Mouse (Mus musculus): Measurements from ENCODE around the gene Usp39.
A peak's percentile ranks its signal among the peaks of the same experiment; 100 is the strongest.

Usp39 gene

GRCm38 (mm10) chr6:72289484-72289883 lies 55.5 kb downstream of the Usp39 start:
- no peak for DNase-seq

GRCm38 (mm10) chr6:72283914-72284313 lies 61.1 kb downstream of the Usp39 start:
- peak; percentile 35 for DNase-seq

- DNase-seq: no peak
Observed at GRCm38 (mm10) chr6:72280410-72280998, 64.5 kb downstream of the Usp39 start.

- DNase-seq: no peak
Observed at GRCm38 (mm10) chr6:72279505-72279904, 65.5 kb downstream of the Usp39 start.

GRCm38 (mm10) chr6:72278835-72279234 lies 66.1 kb downstream of the Usp39 start:
- no peak for DNase-seq

GRCm38 (mm10) chr6:72277508-72278166 lies 67.3 kb downstream of the Usp39 start:
- no peak for DNase-seq

- DNase-seq: no peak
Observed at GRCm38 (mm10) chr6:72276972-72277441, 68.0 kb downstream of the Usp39 start.

GRCm38 (mm10) chr6:72276141-72276540 lies 68.8 kb downstream of the Usp39 start:
- no peak for DNase-seq

GRCm38 (mm10) chr6:72275527-72275926 lies 69.5 kb downstream of the Usp39 start:
- no peak for DNase-seq

- DNase-seq: no peak
Observed at GRCm38 (mm10) chr6:72273153-72273552, 71.8 kb downstream of the Usp39 start.

GRCm38 (mm10) chr6:72272161-72272696 lies 72.8 kb downstream of the Usp39 start:
- no peak for DNase-seq

- peak; percentile 79 for DNase-seq
Observed at GRCm38 (mm10) chr6:72270952-72271519, 73.9 kb downstream of the Usp39 start.

GRCm38 (mm10) chr6:72270258-72270657 lies 74.7 kb downstream of the Usp39 start:
- no peak for DNase-seq

Measured in cerebellum, adult 8-10 months (tissue).